Mouse (Mus musculus): ENCODE results near the gene Prss53. TPM values are rescaled to one million over a fixed set of nuclear protein-coding genes. Genes with fewer than 3 reads are reported as not detected.
A peak's percentile ranks its signal among the peaks of the same experiment; 100 is the strongest.

Gene Prss53
- total and polyA plus RNA-seq, 3 experiments = 0.30 TPM; not detected in 2

DNA sequence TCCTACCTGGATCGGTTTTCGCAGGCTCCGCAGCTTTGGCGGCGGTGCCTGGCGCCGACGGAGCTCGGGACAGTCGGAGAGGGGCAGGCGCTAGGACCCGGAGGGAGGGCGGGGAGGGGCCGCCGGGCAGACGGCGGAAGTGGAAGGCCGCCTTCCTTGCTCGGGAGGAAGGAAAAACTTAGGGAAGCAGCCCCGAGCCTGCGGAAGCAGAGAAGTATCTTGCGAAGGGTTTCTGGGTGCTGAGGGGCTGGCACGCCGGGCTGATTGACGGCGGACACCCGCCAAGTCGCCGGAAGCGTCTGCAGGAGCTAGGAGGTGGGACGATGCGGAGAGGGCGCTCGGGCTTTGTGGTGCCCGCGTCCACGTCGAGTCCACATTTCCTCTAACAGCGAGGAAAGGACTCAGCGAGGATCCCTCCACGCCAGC lies 14.7 kb downstream of the Prss53 start, which contains the start of gene Zfp646:
TSS of gene Zfp646 (plus strand) at position 181 of the 426 bp plus-strand sequence.
- DNase-seq (ENCODE audit: extremely low read depth) = peak; percentile 79
- Histone ChIP-seq H3K79me2 (replicated peaks; ENCODE audit: control insufficient read depth, extremely low read depth, insufficient read depth, poor library complexity, severe bottlenecking) (peaks cover 27% of the 10 kb centered on the region), H3K4me3 (replicated peaks in 1 of 3; ENCODE audit: low read depth in 2 of 3, low read length in 2 of 3, poor library complexity in 1 of 3) (peak within 1 kb of the TSS; percentile 66 to 99 (median 98)), H3K4me2 (ENCODE audit: insufficient read depth, low read depth, poor library complexity, severe bottlenecking) (peak within 1 kb of the TSS; percentile 95), H3K36me3 (replicated peaks in 1 of 2; ENCODE audit: control insufficient read depth in 1 of 2, insufficient read depth in 1 of 2, low read length in 1 of 2) (peaks cover 28 to 50% of the 10 kb centered on the region in 2 experiments), H3K27ac (ENCODE audit: insufficient read depth, low read depth) (peak within 1 kb of the TSS; percentile 78), H3K27me3 (replicated peaks) (no peaks in the 10 kb centered on the region), H3K9me3 (replicated peaks; ENCODE audit: low read length) (peaks cover 28% of the 10 kb centered on the region), H3K4me1 (ENCODE audit: control insufficient read depth in 1 of 2, insufficient read depth in 2 of 2) (peaks cover 6 to 33% of the 10 kb centered on the region in 2 experiments), H3K9ac (ENCODE audit: insufficient read depth, low read depth) (peak within 1 kb of the TSS; percentile 87)
- in situ Hi-C loops (cut with MboI; ENCODE audit: low pct_ligation_motif_present, low pct_unique_long_range_greater_than_20kb, low sequenced_read_pairs) = no loop called here
- 0 out of 2 replicates have a peak, but pooled peaks have one; percentile 21 for TF ChIP-seq E2F4 (IDR thresholded peaks at IDR 0.05; ENCODE audit: insufficient replicate concordance, low read depth, low read length)
- TF ChIP-seq ZMIZ1 (IDR thresholded peaks at IDR 0.05; ENCODE audit: low read depth, low read length) = peak; percentile 62
- peak; percentile 32; the same call in 1 of the 2 replicates for TF ChIP-seq SIN3A (IDR thresholded peaks at IDR 0.05; ENCODE audit: low read length)
- TF ChIP-seq RCOR1 (conservative IDR thresholded peaks at IDR 0.05; ENCODE audit: low read depth, low read length) = no peak
- TF ChIP-seq GABPA (IDR thresholded peaks at IDR 0.05; ENCODE audit: insufficient replicate concordance, low read depth, low read length) = no peak
- peak; percentile 72 for TF ChIP-seq HCFC1 (IDR thresholded peaks at IDR 0.05; ENCODE audit: low read depth, low read length)
- TF ChIP-seq MAX (IDR thresholded peaks at IDR 0.05; ENCODE audit: low read length) = 0 out of 2 replicates have a peak, but pooled peaks have one; percentile 10
- 0 out of 2 replicates have a peak, but pooled peaks have one; percentile 9 for TF ChIP-seq TBP (conservative IDR thresholded peaks at IDR 0.05; ENCODE audit: low read depth, low read length)
- TF ChIP-seq NRF1 (IDR thresholded peaks at IDR 0.05; ENCODE audit: low read depth, low read length) = no peak
- peak; percentile 86 for TF ChIP-seq ELF1 (IDR thresholded peaks at IDR 0.05; ENCODE audit: low read depth, low read length)
- peak; percentile 51; the same call in 1 of the 2 replicates for TF ChIP-seq NELFE (IDR thresholded peaks at IDR 0.05; ENCODE audit: low read depth, low read length)
- peak; percentile 44 for TF ChIP-seq POLR2A (IDR thresholded peaks at IDR 0.05; ENCODE audit: low read depth, low read length)
- 0 out of 2 replicates have a peak, but pooled peaks have one; percentile 41 for TF ChIP-seq MXI1 (IDR thresholded peaks at IDR 0.05; ENCODE audit: low read depth, low read length)
- dilution Hi-C loops (cut with MboI; ENCODE audit: extremely low pct_ligation_motif_present, extremely low pct_unique_long_range_greater_than_20kb, low sequenced_read_pairs) = no loop called here

- H3K79me2 ChIP-seq (replicated peaks; ENCODE audit: control insufficient read depth, extremely low read depth, insufficient read depth, poor library complexity, severe bottlenecking) = peaks cover 27% of the 10 kb centered on the region
- H3K27me3 ChIP-seq (replicated peaks) = no peaks in the 10 kb centered on the region
- H3K36me3 ChIP-seq (replicated peaks in 1 of 2; ENCODE audit: control insufficient read depth in 1 of 2, insufficient read depth in 1 of 2, low read length in 1 of 2) = peaks cover 24 to 47% of the 10 kb centered on the region in 2 experiments
- peak overlapping the region; percentile 66 to 99 (median 98) for H3K4me3 ChIP-seq (replicated peaks in 1 of 3; ENCODE audit: low read depth in 2 of 3, low read length in 2 of 3, poor library complexity in 1 of 3)
- dilution Hi-C loops (cut with MboI; ENCODE audit: extremely low pct_ligation_motif_present, extremely low pct_unique_long_range_greater_than_20kb, low sequenced_read_pairs) (no loop called here), in situ Hi-C loops (cut with MboI; ENCODE audit: low pct_ligation_motif_present, low pct_unique_long_range_greater_than_20kb, low sequenced_read_pairs) (no loop called here)
- peaks cover 24% of the 10 kb centered on the region for H3K9me3 ChIP-seq (replicated peaks; ENCODE audit: low read length)
- H3K9ac ChIP-seq (ENCODE audit: insufficient read depth, low read depth) = peak overlapping the region; percentile 87
- H3K27ac ChIP-seq (ENCODE audit: insufficient read depth, low read depth) = peak overlapping the region; percentile 69; the same call in 1 of the 2 replicates
- peaks cover 6 to 33% of the 10 kb centered on the region in 2 experiments for H3K4me1 ChIP-seq (ENCODE audit: control insufficient read depth in 1 of 2, insufficient read depth in 2 of 2)
- H3K4me2 ChIP-seq (ENCODE audit: insufficient read depth, low read depth, poor library complexity, severe bottlenecking) = peak overlapping the region; percentile 89; the same call in 1 of the 2 replicates
- peak; percentile 77 for DNase-seq (ENCODE audit: extremely low read depth)
- TF ChIP-seq SIN3A (IDR thresholded peaks at IDR 0.05; ENCODE audit: low read length) (peak; percentile 92), IRF4 (IDR thresholded peaks at IDR 0.05; ENCODE audit: low read depth, low read length) (no peak), ELF1 (IDR thresholded peaks at IDR 0.05; ENCODE audit: low read depth, low read length) (0 out of 2 replicates have a peak, but pooled peaks have one; percentile 24), ZMIZ1 (IDR thresholded peaks at IDR 0.05; ENCODE audit: low read depth, low read length) (no peak), MEF2A (IDR thresholded peaks at IDR 0.05; ENCODE audit: borderline replicate concordance, low read depth, low read length) (peak; percentile 31; the same call in 1 of the 2 replicates), RAD21 (IDR thresholded peaks at IDR 0.05; ENCODE audit: low read depth, low read length) (no peak), TCF12 (IDR thresholded peaks at IDR 0.05; ENCODE audit: low read depth, low read length) (0 out of 2 replicates have a peak, but pooled peaks have one; percentile 12), POLR2A (IDR thresholded peaks at IDR 0.05; ENCODE audit: low read depth, low read length) (0 out of 2 replicates have a peak, but pooled peaks have one; percentile 54), USF2 (conservative IDR thresholded peaks at IDR 0.05; ENCODE audit: low read depth, low read length) (no peak), MAZ (IDR thresholded peaks at IDR 0.05; ENCODE audit: low read depth, low read length) (peak; percentile 93), GABPA (IDR thresholded peaks at IDR 0.05; ENCODE audit: insufficient replicate concordance, low read depth, low read length) (no peak), UBTF (IDR thresholded peaks at IDR 0.05; ENCODE audit: low read depth, low read length) (no peak), TBP (conservative IDR thresholded peaks at IDR 0.05; ENCODE audit: low read depth, low read length) (0 out of 2 replicates have a peak, but pooled peaks have one; percentile 33), NRF1 (IDR thresholded peaks at IDR 0.05; ENCODE audit: low read depth, low read length) (peak; percentile 41; the same call in 1 of the 2 replicates), MAFK (IDR thresholded peaks at IDR 0.05; ENCODE audit: insufficient replicate concordance, low read length) (no peak), RCOR1 (conservative IDR thresholded peaks at IDR 0.05; ENCODE audit: low read depth, low read length) (no peak), ZC3H11A (IDR thresholded peaks at IDR 0.05; ENCODE audit: low read depth, low read length) (no peak), EP300 (IDR thresholded peaks at IDR 0.05; ENCODE audit: low read length) (no peak), MYC (IDR thresholded peaks at IDR 0.05; ENCODE audit: low read depth, low read length) (no peak)
These were observed 15.2 kb downstream of the Prss53 start for GRCm38 (mm10) chr7:127875627-127876001.

Data from CH12.LX (cell line).